Mouse (Mus musculus): ENCODE measurements around the gene Ptges3. TPM values are rescaled to one million over a fixed set of nuclear protein-coding genes. Genes with fewer than 3 reads are reported as not detected.
A peak's percentile ranks its signal among the peaks of the same experiment; 100 is the strongest.

Ptges3 gene
- polyA plus RNA-seq, 1 experiment from 2014 or later: 461 TPM

DNA sequence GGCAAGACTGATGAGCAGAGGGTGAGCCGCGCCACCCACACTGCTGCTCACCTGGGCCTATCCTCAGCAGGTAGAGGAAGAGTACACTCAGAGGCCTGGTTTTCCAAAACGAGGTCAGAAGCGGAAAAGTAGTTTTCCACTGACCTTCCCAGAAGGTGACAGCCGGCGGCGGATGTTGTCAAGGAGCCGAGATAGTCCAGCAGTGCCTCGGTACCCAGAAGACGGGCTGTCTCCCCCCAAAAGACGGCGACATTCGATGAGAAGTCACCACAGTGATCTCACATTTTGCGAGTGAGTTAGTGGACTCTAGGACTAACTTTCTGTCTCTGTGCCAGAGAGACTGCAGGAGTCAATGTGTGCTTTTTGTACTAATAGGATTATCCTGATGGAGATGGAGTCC is 67.2 kb downstream of the Ptges3 start:
- H3K27me3 ChIP-seq: no peaks in the 10 kb centered on the region
- ATAC-seq (ENCODE audit: insufficient number of reproducible peaks, low FRiP score, low TSS enrichment, low read depth): no peak
- no peak overlapping the region for H3K27ac ChIP-seq (replicated peaks)
- H3K36me3 ChIP-seq: peaks cover 90% of the 10 kb centered on the region
- H3K4me2 ChIP-seq (replicated peaks): no peak overlapping the region
- no peaks in the 10 kb centered on the region for H3K9me3 ChIP-seq (replicated peaks)
- H3K4me1 ChIP-seq: no peaks in the 10 kb centered on the region
- no peak overlapping the region for H3K9ac ChIP-seq
- no peak overlapping the region for H3K4me3 ChIP-seq (replicated peaks)
- 91% methylated on average over 14 of the region's 14 CpGs for WGBS

MicroRNAs within 50 kb of the gene (microRNA counts, 519-probe panel; counts per million panel counts)
- not detected for microRNA mmu-miR-677

Small RNA genes within 50 kb of the gene (microRNA-seq; reads per million reads assigned to microRNA genes)
- gene Mir677 (ENCODE audit: borderline number of aligned reads): 7.4 reads per million, percentile 26 among the genes with 10 or more reads in this experiment

Other genes starting within 250 kb of the Ptges3 start
- not detected in 2 replicates for gene Rdh19, start 209.0 kb upstream of the Ptges3 start, polyA plus RNA-seq (2015; fragmentation: Nextera tagmentation; extraction: Ambion mirVana)
- gene Rdh16f2, start 192.5 kb upstream of the Ptges3 start, polyA plus RNA-seq (2015; fragmentation: Nextera tagmentation; extraction: Ambion mirVana): not detected in 2 replicates
- not detected in 2 replicates for gene Rdh7, start 170.1 kb upstream of the Ptges3 start, polyA plus RNA-seq (2015; fragmentation: Nextera tagmentation; extraction: Ambion mirVana)
- gene Sdr9c7, start 160.4 kb upstream of the Ptges3 start, polyA plus RNA-seq (2015; fragmentation: Nextera tagmentation; extraction: Ambion mirVana): 5.5 and 6.7 TPM in 2 replicates
- gene Hsd17b6, start 51.3 kb upstream of the Ptges3 start, polyA plus RNA-seq (2015; fragmentation: Nextera tagmentation; extraction: Ambion mirVana): 0.38 and 1.1 TPM in 2 replicates
- gene Prim1, start 43.8 kb upstream of the Ptges3 start, polyA plus RNA-seq (2015; fragmentation: Nextera tagmentation; extraction: Ambion mirVana): 65.6 and 68.6 TPM in 2 replicates
- 690 and 754 TPM in 2 replicates for gene Naca, start 23.4 kb upstream of the Ptges3 start, polyA plus RNA-seq (2015; fragmentation: Nextera tagmentation; extraction: Ambion mirVana)
- 1,910 and 2,016 TPM in 2 replicates for gene Atp5b, start 24.3 kb downstream of the Ptges3 start, polyA plus RNA-seq (2015; fragmentation: Nextera tagmentation; extraction: Ambion mirVana)
- gene Baz2a, start 32.6 kb downstream of the Ptges3 start, polyA plus RNA-seq (2015; fragmentation: Nextera tagmentation; extraction: Ambion mirVana): 11.0 and 12.2 TPM in 2 replicates
- gene Rbms2, start 121.3 kb downstream of the Ptges3 start, polyA plus RNA-seq (2015; fragmentation: Nextera tagmentation; extraction: Ambion mirVana): 40.1 and 41.6 TPM in 2 replicates
- gene Gls2, start 135.5 kb downstream of the Ptges3 start, polyA plus RNA-seq (2015; fragmentation: Nextera tagmentation; extraction: Ambion mirVana): 2.0 and 2.5 TPM in 2 replicates
- 30.8 TPM in 2 replicates for gene Spryd4, start 152.9 kb downstream of the Ptges3 start, polyA plus RNA-seq (2015; fragmentation: Nextera tagmentation; extraction: Ambion mirVana)
- gene Mip, start 166.9 kb downstream of the Ptges3 start, polyA plus RNA-seq (2015; fragmentation: Nextera tagmentation; extraction: Ambion mirVana): 0.23 and 0.28 TPM in 2 replicates
- gene Timeless, start 173.1 kb downstream of the Ptges3 start, polyA plus RNA-seq (2015; fragmentation: Nextera tagmentation; extraction: Ambion mirVana): 43.8 and 48.1 TPM in 2 replicates
- 0.27 TPM in 1 of 2 replicates, not detected in the other for gene Apon, start 195.1 kb downstream of the Ptges3 start, polyA plus RNA-seq (2015; fragmentation: Nextera tagmentation; extraction: Ambion mirVana)
- gene Apof, start 209.7 kb downstream of the Ptges3 start, polyA plus RNA-seq (2015; fragmentation: Nextera tagmentation; extraction: Ambion mirVana): not detected in 2 replicates
- 15.0 and 17.0 TPM in 2 replicates for gene Stat2, start 211.6 kb downstream of the Ptges3 start, polyA plus RNA-seq (2015; fragmentation: Nextera tagmentation; extraction: Ambion mirVana)
- gene Il23a, start 239.8 kb downstream of the Ptges3 start, polyA plus RNA-seq (2015; fragmentation: Nextera tagmentation; extraction: Ambion mirVana): 0.35 TPM in 1 of 2 replicates, not detected in the other
- gene Pan2, start 244.4 kb downstream of the Ptges3 start, polyA plus RNA-seq (2015; fragmentation: Nextera tagmentation; extraction: Ambion mirVana): 27.6 and 32.0 TPM in 2 replicates

Measured in embryonic facial prominence, embryonic 15.5 days (tissue).